ENCODE assay signal across 9 mouse cellular contexts in genomic region chr10:82761037-82761811, GRCm38 (mm10). TPM values are rescaled to one million over a fixed set of nuclear protein-coding genes. Genes with fewer than 3 reads are reported as not detected.
DNase-seq lines count a peak whose midpoint lies in the region; ATAC-seq and TF ChIP-seq lines count a peak whose summit lies in the region.
"Had no signal": no experiment of that assay in that cellular context is flagged by ENCODE, and none has a peak within 500 bp of the region (broad histone marks: within the 10 kb centered on the region; RNA-seq: fewer than 3 reads in every experiment).

No protein-coding gene starts in this region.

- H3K4me3 ChIP-seq in gastrocnemius, adult 2 months: peak overlapping the region; percentile 11; the same call in 1 of the 2 replicates
- no peak overlapping the region for H3K4me3 ChIP-seq in neural tube, embryonic 14.5 days (ENCODE audit: low read depth, low read length)

- DNase-seq in gastrocnemius, adult 2 months: peak; percentile 47
- no peak for DNase-seq in gastrocnemius, adult 18-20 months (ENCODE audit: low spot score)
- DNase-seq in right cerebral cortex, postnatal 10 days (ENCODE audit: low spot score in 2 of 2): peak; percentile 64
- DNase-seq in right cerebral cortex, postnatal 14 days: no peak
- DNase-seq in layer of hippocampus, postnatal 14 days (ENCODE audit: low spot score in 2 of 2): peak; percentile 50 to 84
- no peak for DNase-seq in heart, postnatal 14 days
- no peak for DNase-seq in T-cell, adult 2 months (ENCODE audit: low spot score)
- DNase-seq: thymus, postnatal 14 days had no signal

- intact Hi-C loops in gastrocnemius, adult 2 months (cut with DNase I): loop anchor here (5.0 kb wide), 1 partner anchor 96 kb away; no protein-coding TSS in a partner anchor
- intact Hi-C loops in heart, postnatal 14 days (cut with DNase I): loop anchor here (5.0 kb wide), 1 partner anchor 64 kb away; the partner anchor contains the start of gene Hcfc2

- no peaks in the 10 kb centered on the region for H3K27me3 ChIP-seq in neural tube, embryonic 14.5 days (ENCODE audit: control insufficient read depth, insufficient read depth, low read length)

- no peak for ATAC-seq in neural tube, embryonic 14.5 days (ENCODE audit: low read depth)

- peaks cover 24% of the 10 kb centered on the region for H3K36me3 ChIP-seq in neural tube, embryonic 14.5 days (ENCODE audit: control insufficient read depth, insufficient read depth, low read length)

- peak overlapping the region; percentile 31; the same call in 1 of the 2 replicates for H3K4me2 ChIP-seq in neural tube, embryonic 14.5 days (ENCODE audit: low read depth, low read length)

- 75% methylated on average over 9 of the region's 9 CpGs for WGBS in neural tube, embryonic 14.5 days

- H3K4me1 ChIP-seq in neural tube, embryonic 14.5 days (ENCODE audit: control insufficient read depth, insufficient read depth, low read length): peaks cover 22% of the 10 kb centered on the region

- peak overlapping the region; percentile 92; the same call in 1 of the 2 replicates for H3K27ac ChIP-seq in gastrocnemius, adult 2 months
- H3K27ac ChIP-seq in neural tube, embryonic 14.5 days (ENCODE audit: low read depth, low read length): no peak overlapping the region

- H3K9me3 ChIP-seq in neural tube, embryonic 14.5 days (ENCODE audit: control insufficient read depth, low read length): no peaks in the 10 kb centered on the region

- no peak for TF ChIP-seq CTCF in gastrocnemius, adult 2 months (IDR thresholded peaks at IDR 0.05)

- 0 out of 2 replicates have a peak overlapping the region, but pooled peaks have one; percentile 0 for H3K9ac ChIP-seq in neural tube, embryonic 14.5 days (replicated peaks; ENCODE audit: low read depth, low read length)

RNA-seq across cellular contexts. Expression of gene Nfyb, which starts 2.7 kb away (rescaled TPM):
- total RNA-seq in gastrocnemius, adult 2 months (2021): 10 to 100 TPM; 31.7 to 37.5 TPM
- 10 to 100 TPM; 34.2 to 37.9 TPM for total RNA-seq in gastrocnemius, adult 18-20 months (2021)
- 10 to 100 TPM; 50.2 to 63.3 TPM for total RNA-seq in layer of hippocampus, postnatal 14 days (2021)
- 41.2 and 48.2 TPM in 2 replicates for polyA plus RNA-seq in neural tube, embryonic 14.5 days (2014; fragmentation: Nextera tagmentation; extraction: Ambion mirVana)
- 10 to 100 TPM; 14.6 to 15.2 TPM for total RNA-seq in heart, postnatal 14 days (2021)

Comparison
In these comparisons a context has a peak if more than half of its experiments do, and no peak if none do; other contexts are left out.
1. DNase-seq: peak in gastrocnemius, adult 2 months (single experiment), right cerebral cortex, postnatal 10 days (2 of 2) and layer of hippocampus, postnatal 14 days (2 of 2); none in gastrocnemius, adult 18-20 months (single experiment), right cerebral cortex, postnatal 14 days (single experiment), heart, postnatal 14 days (0 of 2) and T-cell, adult 2 months (single experiment).